Mouse (Mus musculus): ENCODE data around the gene Tank.

DNA sequence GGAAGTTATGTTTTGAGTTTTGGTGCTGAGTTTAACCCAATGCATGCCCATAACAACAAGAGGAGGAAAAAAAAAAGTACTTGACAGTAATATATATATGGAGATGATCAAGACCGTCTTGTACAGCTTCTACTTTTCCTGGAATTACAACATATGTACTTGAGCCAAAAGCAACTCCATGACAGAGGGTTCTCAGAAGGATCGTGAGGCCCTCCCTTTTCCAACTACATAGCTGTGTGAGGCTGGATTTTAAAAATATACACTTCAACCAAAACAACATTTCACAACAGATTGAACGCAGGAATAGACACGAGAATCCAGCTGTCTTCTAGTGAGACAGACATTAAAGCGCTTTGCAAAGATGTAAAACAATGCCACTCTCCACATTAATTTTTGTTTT lies 26.7 kb upstream of the Tank start:
- TF ChIP-seq E2F4 (IDR thresholded peaks at IDR 0.05; ENCODE audit: insufficient read depth) (no peak), MYOD1 (IDR thresholded peaks at IDR 0.05; ENCODE audit: control insufficient read depth in 1 of 3, insufficient read length in 2 of 3, low read depth in 2 of 3) (no peak), POLR2AphosphoS2 (IDR thresholded peaks at IDR 0.05; ENCODE audit: insufficient read length, low read depth) (no peak), MAX (IDR thresholded peaks at IDR 0.05; ENCODE audit: low read depth) (no peak), POLR2A (IDR thresholded peaks at IDR 0.05; ENCODE audit: insufficient read length, low read depth) (no peak), USF1 (IDR thresholded peaks at IDR 0.05; ENCODE audit: low read depth) (no peak)
